ENCODE assay signal across 9 mouse cellular contexts in genomic region chr7:16463214-16463613, GRCm38 (mm10). TPM values are rescaled to one million over a fixed set of nuclear protein-coding genes. Genes with fewer than 3 reads are reported as not detected.
DNase-seq lines count a peak whose midpoint lies in the region; ATAC-seq and TF ChIP-seq lines count a peak whose summit lies in the region.
"Had no signal": no experiment of that assay in that cellular context is flagged by ENCODE, and none has a peak within 500 bp of the region (broad histone marks: within the 10 kb centered on the region; RNA-seq: fewer than 3 reads in every experiment).

No protein-coding gene starts in this region.

- peaks cover 16% of the 10 kb centered on the region; the same call in 1 of the 2 replicates for H3K27me3 ChIP-seq in forebrain, embryonic 15.5 days
- H3K27me3 ChIP-seq in hindbrain, embryonic 13.5 days: peaks cover 33% of the 10 kb centered on the region
- peaks cover 53% of the 10 kb centered on the region for H3K27me3 ChIP-seq in midbrain, embryonic 12.5 days

- no peak overlapping the region for H3K9ac ChIP-seq in forebrain, embryonic 15.5 days (replicated peaks)
- H3K9ac ChIP-seq in hindbrain, embryonic 13.5 days: no peak overlapping the region
- H3K9ac ChIP-seq in midbrain, embryonic 12.5 days (replicated peaks): no peak overlapping the region
- H3K9ac ChIP-seq: liver, embryonic 15.5 days had no signal

- DNase-seq in MEL-GATA-1-ER (ENCODE audit: extremely low read depth, low read depth): peak; percentile 42
- DNase-seq in c-Kit-positive CD71-negative TER-119-negative erythroid progenitor cells, embryonic 14.5 days (ENCODE audit: low read depth): peak; percentile 67
- DNase-seq in left cerebral cortex, adult 2 months (ENCODE audit: extremely low spot score in 1 of 2, low spot score in 2 of 2): peak; percentile 73 to 86
- peak; percentile 85 for DNase-seq in right cerebral cortex, postnatal 4 days
- DNase-seq in urinary bladder, postnatal 4 days (ENCODE audit: low spot score in 2 of 2): peak; percentile 61 to 85

- no peak overlapping the region for H3K27ac ChIP-seq in forebrain, embryonic 15.5 days (replicated peaks)
- no peak overlapping the region for H3K27ac ChIP-seq in hindbrain, embryonic 13.5 days
- no peak overlapping the region for H3K27ac ChIP-seq in left cerebral cortex, adult 2 months
- H3K27ac ChIP-seq in midbrain, embryonic 12.5 days (replicated peaks): no peak overlapping the region
- H3K27ac ChIP-seq: liver, embryonic 15.5 days had no signal

- peak; percentile 56; the same call in 1 of the 2 replicates for ATAC-seq in forebrain, embryonic 15.5 days (replicated peaks)
- ATAC-seq in hindbrain, embryonic 13.5 days (ENCODE audit: low FRiP score): peak; percentile 12; the same call in 1 of the 2 replicates
- ATAC-seq in midbrain, embryonic 12.5 days (ENCODE audit: low FRiP score, low read depth): peak; percentile 61; the same call in 1 of the 2 replicates

- H3K4me2 ChIP-seq in forebrain, embryonic 15.5 days (replicated peaks): no peak overlapping the region
- H3K4me2 ChIP-seq in hindbrain, embryonic 13.5 days: no peak overlapping the region
- H3K4me2 ChIP-seq in midbrain, embryonic 12.5 days (replicated peaks): no peak overlapping the region
- H3K4me2 ChIP-seq: liver, embryonic 15.5 days had no signal

- peak; percentile 96 for TF ChIP-seq CTCF in left cerebral cortex, adult 2 months (IDR thresholded peaks at IDR 0.05)

- H3K36me3 ChIP-seq in forebrain, embryonic 15.5 days: no peaks in the 10 kb centered on the region
- 0 out of 2 replicates have a peak, but pooled peaks cover 7% of the 10 kb centered on the region for H3K36me3 ChIP-seq in hindbrain, embryonic 13.5 days
- no peaks in the 10 kb centered on the region for H3K36me3 ChIP-seq in midbrain, embryonic 12.5 days
- H3K36me3 ChIP-seq: liver, embryonic 15.5 days had no signal

- intact Hi-C loops in left cerebral cortex, adult 2 months (cut with DNase I): loop anchor here (1.0 kb wide), 1 partner anchor 67 kb away; no protein-coding TSS in a partner anchor

- no peak overlapping the region for H3K4me3 ChIP-seq in forebrain, embryonic 15.5 days
- no peak overlapping the region for H3K4me3 ChIP-seq in hindbrain, embryonic 13.5 days
- H3K4me3 ChIP-seq in left cerebral cortex, adult 2 months: no peak overlapping the region
- H3K4me3 ChIP-seq in midbrain, embryonic 12.5 days: no peak overlapping the region
- H3K4me3 ChIP-seq: liver, embryonic 15.5 days had no signal

- H3K4me1 ChIP-seq in forebrain, embryonic 15.5 days: peaks cover 8% of the 10 kb centered on the region
- H3K4me1 ChIP-seq in hindbrain, embryonic 13.5 days (replicated peaks): peaks cover 6% of the 10 kb centered on the region
- peaks cover 7% of the 10 kb centered on the region for H3K4me1 ChIP-seq in midbrain, embryonic 12.5 days
- H3K4me1 ChIP-seq: liver, embryonic 15.5 days had no signal

- WGBS in forebrain, embryonic 15.5 days: 4% methylated on average over 14 of the region's 14 CpGs
- 4% methylated on average over 14 of the region's 14 CpGs for WGBS in hindbrain, embryonic 13.5 days
- WGBS in midbrain, embryonic 12.5 days: 2% methylated on average over 14 of the region's 14 CpGs

- no peaks in the 10 kb centered on the region for H3K9me3 ChIP-seq in forebrain, embryonic 15.5 days
- H3K9me3 ChIP-seq in hindbrain, embryonic 13.5 days: no peaks in the 10 kb centered on the region
- H3K9me3 ChIP-seq in midbrain, embryonic 12.5 days: no peaks in the 10 kb centered on the region
- H3K9me3 ChIP-seq: liver, embryonic 15.5 days had no signal

RNA-seq across cellular contexts. Expression of gene Tmem160, which starts 10.6 kb away (rescaled TPM):
- polyA plus RNA-seq in forebrain, embryonic 15.5 days (2015; fragmentation: Nextera tagmentation; extraction: Ambion mirVana): 63.5 and 70.2 TPM in 2 replicates
- 55.9 and 60.8 TPM in 2 replicates for polyA plus RNA-seq in hindbrain, embryonic 13.5 days (2015; fragmentation: Nextera tagmentation; extraction: Ambion mirVana)
- 10 to 100 TPM; 68.0 to 69.0 TPM for total RNA-seq in left cerebral cortex, adult 2 months (2021)
- polyA plus RNA-seq in midbrain, embryonic 12.5 days (2016; fragmentation: Nextera tagmentation; extraction: Ambion mirVana): 46.9 and 51.1 TPM in 2 replicates

RNA-seq across cellular contexts. Expression of gene Npas1, which starts 14.3 kb away (rescaled TPM):
- 5.1 and 6.7 TPM in 2 replicates for polyA plus RNA-seq in forebrain, embryonic 15.5 days (2015; fragmentation: Nextera tagmentation; extraction: Ambion mirVana)
- 2.3 and 2.5 TPM in 2 replicates for polyA plus RNA-seq in hindbrain, embryonic 13.5 days (2015; fragmentation: Nextera tagmentation; extraction: Ambion mirVana)
- total RNA-seq in left cerebral cortex, adult 2 months (2021): 10 to 100 TPM; 10.2 to 11.5 TPM
- 0.93 and 1.2 TPM in 2 replicates for polyA plus RNA-seq in midbrain, embryonic 12.5 days (2016; fragmentation: Nextera tagmentation; extraction: Ambion mirVana)
